Mouse (Mus musculus): ENCODE measurements at regions not wholly inside any gene's neighbourhood (a gene's known extent, or its start where the extent isn't known, plus 50 kb on each side); places are given as distances from the start of the nearest gene placed in this dataset.
A peak's percentile ranks its signal among the peaks of the same experiment; 100 is the strongest.

GRCm38 (mm10) chr5:75828332-75828731 is 149.9 kb downstream of the Kdr start:
- DNase-seq = no peak

GRCm38 (mm10) chr5:75826283-75827098 is 151.8 kb downstream of the Kdr start:
- DNase-seq = no peak

DNA sequence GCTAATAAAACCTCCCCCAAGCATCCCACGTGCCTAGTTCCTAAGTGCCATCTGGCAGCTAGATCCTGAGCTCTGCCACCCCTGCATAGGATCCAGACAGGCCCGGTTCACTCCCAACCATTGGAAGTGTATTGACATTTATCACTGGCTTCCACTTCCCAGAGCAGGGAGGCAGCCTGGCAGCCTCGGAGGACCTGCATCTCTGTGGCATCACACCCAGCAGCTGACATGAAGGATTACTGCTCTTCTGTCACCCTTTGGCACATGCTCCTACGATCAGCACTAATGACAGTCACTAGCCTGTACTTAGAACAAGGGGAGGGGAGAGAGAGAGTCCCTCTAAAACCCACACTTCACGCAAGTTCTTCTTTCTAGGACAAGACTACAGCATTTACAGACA is 152.7 kb downstream of the Kdr start:
- no peak for DNase-seq

- no peak for DNase-seq
These were observed 153.6 kb downstream of the Kdr start for GRCm38 (mm10) chr5:75824660-75825059.

- DNase-seq = no peak
These were observed 154.6 kb downstream of the Kdr start for GRCm38 (mm10) chr5:75823646-75824045.

DNA sequence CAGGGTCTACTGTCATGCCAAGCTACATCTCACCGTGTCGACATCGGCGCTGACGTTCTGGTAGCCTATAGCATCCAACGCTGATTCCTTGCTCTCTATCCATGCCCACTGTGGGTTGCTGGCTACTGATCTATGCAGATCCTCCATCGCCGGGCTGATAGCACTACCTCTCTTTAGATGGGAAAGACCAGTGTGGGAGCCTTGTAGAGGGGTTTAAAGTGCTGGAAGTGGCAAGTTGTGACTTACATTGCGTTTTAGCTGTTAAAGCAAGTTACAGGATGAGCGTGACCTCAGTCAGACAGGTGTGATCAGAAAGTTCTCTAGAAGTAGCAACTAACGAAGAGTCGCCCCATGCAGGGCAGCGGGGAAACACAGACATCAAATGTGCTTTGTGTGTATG is 160.9 kb downstream of the Kdr start:
- DNase-seq = no peak

- DNase-seq = peak; percentile 18
These were observed 163.8 kb downstream of the Kdr start for GRCm38 (mm10) chr5:75814393-75814984.

DNA sequence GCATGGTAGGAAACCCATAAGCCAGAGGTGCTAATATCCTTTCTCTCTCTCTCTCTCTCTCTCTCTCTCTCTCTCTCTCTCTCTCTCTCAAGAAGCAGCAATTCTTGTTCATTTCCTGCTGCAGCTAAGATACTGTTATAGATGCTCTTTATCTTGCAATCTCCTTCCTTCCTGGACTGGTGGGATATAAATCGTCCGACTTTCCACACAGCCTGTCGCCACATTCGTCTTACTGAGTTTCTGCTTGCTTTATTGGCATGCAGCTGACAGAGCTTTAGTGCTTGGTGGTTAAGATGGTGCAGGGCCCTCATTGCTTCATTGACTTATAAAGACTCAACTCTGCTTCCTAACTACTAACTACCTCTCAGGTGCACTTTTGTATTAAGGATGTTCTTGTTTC is 165.6 kb downstream of the Kdr start:
- DNase-seq = no peak

GRCm38 (mm10) chr5:75808551-75809332 is 169.5 kb downstream of the Kdr start:
- no peak for DNase-seq

DNA sequence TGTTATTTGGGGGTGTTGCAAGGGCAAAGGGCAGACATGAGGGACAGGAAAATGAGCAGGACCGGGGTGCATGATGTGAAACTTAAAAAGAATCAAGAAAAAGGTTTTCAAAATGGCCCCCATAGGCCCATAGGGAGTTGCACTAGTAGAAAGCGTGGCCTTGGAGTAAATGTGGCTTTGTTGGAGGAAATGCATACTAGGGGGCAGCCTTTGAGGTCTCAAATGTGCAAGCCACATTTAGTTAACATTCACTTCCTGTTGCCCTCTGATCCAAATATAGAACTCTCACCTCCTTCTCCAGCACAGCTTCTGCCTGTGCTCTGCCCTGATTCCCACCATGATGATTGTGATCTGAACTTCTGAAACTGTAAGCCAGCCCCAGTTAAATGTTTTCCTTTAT is 173.2 kb downstream of the Kdr start:
- DNase-seq = no peak

- DNase-seq = no peak
These were observed 173.9 kb downstream of the Kdr start for GRCm38 (mm10) chr5:75804340-75804739.

DNA sequence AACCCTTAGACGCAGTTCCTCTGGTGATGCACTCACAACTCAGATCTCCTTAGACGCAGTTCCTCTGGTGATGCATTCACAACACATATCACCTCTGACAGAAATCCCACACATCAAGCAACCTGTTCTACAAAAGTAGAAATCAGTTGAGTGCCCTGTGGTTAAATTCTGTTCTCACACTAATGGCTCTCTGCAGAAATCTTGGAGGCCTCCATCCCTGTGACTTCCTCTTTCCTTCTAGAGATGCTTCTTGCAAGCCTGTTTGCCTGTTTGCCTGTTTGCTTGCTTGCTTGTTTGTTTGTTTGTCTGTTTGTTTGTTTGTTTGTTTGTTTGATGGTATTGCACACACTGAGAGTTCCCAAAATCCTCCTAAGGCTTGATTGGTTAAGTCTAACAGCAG is 175.2 kb downstream of the Kdr start:
- no peak for DNase-seq

DNA sequence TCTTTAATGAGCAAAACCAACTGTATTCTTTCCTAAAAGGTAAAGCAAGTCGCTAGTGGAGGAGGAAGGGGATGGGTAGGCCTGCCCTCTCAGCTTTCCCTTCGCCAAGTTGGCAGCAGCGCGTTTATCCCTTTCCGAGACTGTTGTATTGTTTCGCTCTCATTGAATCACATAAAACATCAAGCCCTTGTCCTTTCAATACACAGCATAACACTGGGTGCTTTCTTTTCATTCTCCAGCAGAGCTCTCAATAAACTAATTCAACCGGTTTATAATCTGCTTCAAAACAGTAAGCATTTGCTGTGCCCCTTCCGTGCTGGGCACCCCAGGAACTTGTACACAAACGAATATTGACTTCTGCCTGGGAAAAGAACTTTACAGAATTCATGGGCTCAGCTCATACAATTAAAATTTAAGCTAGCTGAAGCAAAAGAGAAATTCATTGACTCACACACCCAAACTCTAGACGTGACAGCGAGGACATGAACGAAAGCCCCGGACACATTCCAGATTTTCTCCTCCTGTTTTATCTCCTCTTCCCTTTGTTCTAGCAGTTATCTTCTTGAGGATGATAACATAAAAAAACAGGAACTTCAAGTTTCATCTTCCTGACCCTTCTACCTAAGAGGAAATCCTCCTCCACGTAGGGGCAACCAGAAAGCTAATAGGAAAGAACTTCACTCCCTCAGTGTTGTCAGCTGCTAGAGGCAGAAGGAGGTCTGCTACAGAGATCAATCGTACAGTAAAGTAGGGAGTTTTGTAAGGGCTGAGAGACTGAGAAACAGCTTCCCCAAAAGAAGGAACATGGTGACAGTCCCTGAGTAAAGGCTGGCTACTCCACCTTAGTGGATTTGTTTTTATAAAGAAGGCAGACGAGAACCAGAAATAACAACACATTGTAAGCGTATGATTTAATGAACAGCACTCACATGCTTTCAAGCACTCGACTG is 177.9 kb downstream of the Kdr start:
- no peak for DNase-seq

GRCm38 (mm10) chr5:75799627-75800026 is 178.6 kb downstream of the Kdr start:
- DNase-seq = no peak

DNA sequence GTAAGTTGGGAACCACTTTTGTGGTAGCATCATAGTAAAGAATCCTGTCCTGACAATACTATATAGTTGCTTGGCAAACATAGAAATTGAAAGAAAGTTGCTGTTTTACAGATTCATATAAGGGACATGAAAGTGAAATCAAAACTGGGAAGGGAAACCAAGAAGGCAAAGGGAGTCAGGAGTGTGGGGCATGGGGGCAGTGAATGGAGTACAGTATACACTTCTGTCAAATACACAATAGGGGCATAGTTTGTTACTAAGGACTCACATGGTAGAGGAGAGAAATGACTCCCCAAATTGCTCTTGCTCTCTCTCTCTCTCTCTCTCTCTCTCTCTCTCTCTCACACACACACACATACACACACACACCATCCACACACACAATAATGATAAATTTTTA is 185.1 kb downstream of the Kdr start:
- no peak for DNase-seq

DNA sequence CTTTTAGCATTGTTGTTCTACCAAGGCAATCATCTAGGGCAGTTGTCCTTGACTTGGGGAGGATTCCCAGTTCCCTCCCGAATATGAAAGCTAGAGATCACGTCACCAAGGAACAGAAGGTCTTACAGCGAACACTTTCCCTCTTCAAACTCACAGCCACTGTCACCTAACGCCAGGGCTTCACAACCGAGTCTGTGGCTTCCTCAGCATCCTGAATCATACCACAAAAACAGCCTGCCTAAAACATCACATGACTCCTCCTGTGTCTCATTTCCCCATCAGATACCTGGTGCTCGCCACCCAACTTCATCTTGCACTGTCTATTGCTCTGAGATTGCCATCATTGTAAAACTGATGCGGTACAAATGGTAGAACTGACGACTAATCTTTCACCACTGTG is 186.5 kb downstream of the Kdr start:
- no peak for DNase-seq

DNA sequence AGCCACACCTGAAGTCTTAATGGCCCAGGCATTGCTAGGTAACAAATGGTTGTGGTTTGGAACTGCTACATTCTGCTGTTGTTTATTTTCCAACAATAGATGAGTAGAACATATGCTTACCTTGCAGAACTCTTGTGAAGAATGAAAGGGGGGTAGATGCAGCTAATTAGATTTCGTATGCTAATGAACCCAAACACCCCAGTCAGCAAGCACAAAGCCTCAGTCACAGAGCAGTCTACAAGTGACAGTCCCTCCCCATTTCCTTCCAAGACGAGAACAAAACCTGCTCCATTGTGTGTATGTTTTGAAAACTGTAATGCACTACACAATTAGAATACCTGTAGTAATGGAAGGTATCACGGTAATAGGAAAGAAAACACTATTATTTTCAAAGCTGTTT is 190.2 kb downstream of the Kdr start:
- no peak for DNase-seq

DNA sequence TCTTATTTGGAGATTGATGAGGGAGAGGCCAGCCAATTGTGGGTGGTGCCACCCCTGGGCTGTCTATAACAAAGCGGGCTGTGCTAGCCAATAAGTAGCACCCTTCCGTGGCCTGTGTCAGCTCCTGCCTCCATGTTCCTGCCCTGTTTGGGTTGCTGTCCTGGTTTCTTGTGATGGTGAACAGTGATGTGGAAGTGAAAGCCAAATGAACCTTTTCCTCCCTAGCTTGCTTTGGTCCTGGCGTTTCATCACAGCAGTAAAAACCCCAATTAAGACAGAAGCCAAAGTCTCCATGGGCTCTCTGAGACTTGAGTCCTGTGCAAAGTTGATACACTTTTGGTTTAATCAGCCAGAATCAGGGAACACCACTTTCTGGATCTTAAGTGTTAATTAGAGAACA is 192.1 kb downstream of the Kdr start:
- no peak for DNase-seq

DNA sequence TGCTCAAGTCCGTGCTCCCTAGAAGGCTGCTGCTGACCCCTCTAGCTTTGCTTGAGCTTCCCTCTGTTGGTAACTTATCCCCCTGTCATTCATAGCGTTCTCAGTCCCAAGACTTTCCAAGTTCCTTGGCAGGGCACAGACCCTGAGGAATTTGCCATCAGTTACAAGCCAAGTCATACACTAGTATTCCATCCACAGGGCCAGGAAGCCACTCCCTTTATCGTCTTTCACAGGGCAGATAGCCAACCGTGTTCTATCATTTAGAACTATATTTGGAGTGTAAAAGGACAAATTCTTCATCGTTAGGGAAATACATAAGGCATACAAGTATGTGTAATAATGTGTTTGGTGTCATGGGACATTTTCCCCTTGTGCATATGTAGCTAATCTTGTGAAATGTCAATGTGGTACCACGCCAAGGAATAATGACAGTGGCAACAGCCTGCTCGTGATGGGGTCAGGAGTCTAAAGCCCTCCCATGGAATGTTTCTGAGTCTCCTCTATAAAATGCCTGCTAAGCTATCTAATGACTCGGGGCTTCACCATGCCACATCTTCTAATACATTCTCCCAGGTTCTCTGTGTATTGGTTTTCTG is 193.2 kb downstream of the Kdr start:
- peak; percentile 30 for DNase-seq

- DNase-seq = no peak
These were observed 195.9 kb downstream of the Kit start for GRCm38 (mm10) chr5:75770592-75770991.

- DNase-seq = no peak
These were observed 192.5 kb downstream of the Kit start for GRCm38 (mm10) chr5:75767213-75767612.

DNA sequence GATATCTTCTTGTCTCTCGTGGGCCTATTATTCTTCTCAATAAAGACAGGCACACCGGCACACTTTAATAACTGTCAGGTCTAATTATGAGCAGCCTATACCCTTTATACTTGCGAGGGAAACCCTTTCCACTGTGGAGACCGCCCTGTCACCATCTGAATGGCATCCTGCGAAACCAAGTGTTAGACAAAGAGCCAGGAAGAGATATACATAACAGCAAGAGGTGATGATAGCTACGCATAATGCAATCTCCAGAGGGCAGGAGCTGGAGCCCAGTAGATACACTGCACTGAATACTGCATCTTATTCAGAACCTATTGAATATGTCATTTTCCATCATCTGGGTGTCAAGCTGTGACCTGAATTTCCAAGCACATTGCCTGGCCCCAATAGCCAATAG is 187.7 kb downstream of the Kit start:
- no peak for DNase-seq

Measured in heart, postnatal 4 days (tissue).